Mouse (Mus musculus): ENCODE data around the gene Hspb6.

- TF ChIP-seq POLR2A (IDR thresholded peaks at IDR 0.05; ENCODE audit: insufficient read depth, low read length) (no peak), CTCF (IDR thresholded peaks at IDR 0.05; ENCODE audit: low read depth, low read length) (no peak), EP300 (IDR thresholded peaks at IDR 0.05; ENCODE audit: insufficient read depth, low read depth, low read length) (no peak)
These were observed 39.1 kb downstream of the Hspb6 start for GRCm38 (mm10) chr7:30590927-30591604.
